Mouse (Mus musculus) cerebellum, adult 2 months (tissue): ENCODE measurements around the gene Sh2d7. TPM values are rescaled to one million over a fixed set of nuclear protein-coding genes. Genes with fewer than 3 reads are reported as not detected.
"Not testable (repeated sequence)": the region's sequence is repeated elsewhere in the genome, so short reads cannot be mapped to it uniquely, and the experiment has no call there.

ENCODE experiments used
- DNase-seq, 2 experiments: peaks; one replicate each; pipeline ENCODE4 v3.0.0; 2021
- H3K27ac ChIP-seq: fragments of 200-500 bp; 2 replicates; pipeline ENCODE4 v1.5.1; 2012; ENCODE audit warnings: low read length, control low read depth, inconsistent platforms; ENCODE audit not compliant: insufficient read depth
- H3K27me3 ChIP-seq: fragments of 200-500 bp; 2 replicates; pipeline ENCODE4 v1.6.1; 2012; ENCODE audit warnings: inconsistent platforms, mild to moderate bottlenecking, low read length, moderate library complexity; ENCODE audit not compliant: control insufficient read depth, insufficient read depth
- H3K4me1 ChIP-seq: fragments of 200-500 bp; 2 replicates; pipeline ENCODE4 v1.6.1; 2011; ENCODE audit warnings: low read length; ENCODE audit not compliant: control insufficient read depth, insufficient read depth
- H3K4me3 ChIP-seq: fragments of 200-500 bp; replicated peaks from 2 replicates; pipeline ENCODE3; 2011; ENCODE audit warnings: mild to moderate bottlenecking, low read depth, low read length, control low read depth; ENCODE audit not compliant: insufficient read depth
- CTCF ChIP-seq: fragments of 200-500 bp; IDR thresholded peaks from 2 replicates; pipeline ENCODE4 v1.5.1; 2011; ENCODE audit warnings: low read depth, mild to moderate bottlenecking, control low read depth, low read length, moderate library complexity, borderline replicate concordance; ENCODE audit not compliant: insufficient read depth
- POLR2A ChIP-seq: fragments of 200-500 bp; IDR thresholded peaks from 2 replicates; pipeline ENCODE4 v1.6.1; 2011; ENCODE audit warnings: low read length, control low read depth, borderline replicate concordance; ENCODE audit not compliant: insufficient read depth
- WGBS: fragments of 180-500 bp; shearing (Covaris S2); methylation state at CpG from one replicate; pipeline ENCODE4 v1.1.7; 2018; 5-methylcytosine and 5-hydroxymethylcytosine counted together
- polyA plus RNA-seq: library from polyadenylated mRNA; depleted of rRNA; stranded (reverse); fragments of >200 nt; gene quantifications from 2 replicates; pipeline ENCODE4 v1.2.3, GENCODE M21; 2012; rRNA removed

The Sh2d7 gene
- polyA plus RNA-seq, 1 experiment = not detected

GRCm38 (mm10) chr9:54568732-54569131, 29.9 kb downstream of the Sh2d7 start:
- Histone ChIP-seq H3K4me3 (no peak overlapping the region), H3K4me1 (no peaks in the 10 kb centered on the region), H3K27me3 (no peaks in the 10 kb centered on the region), H3K27ac (no peak overlapping the region)
- 46% methylated on average over 2 of the region's 2 CpGs for WGBS
- no peak for DNase-seq
- TF ChIP-seq POLR2A (no peak), CTCF (no peak)

GRCm38 (mm10) chr9:54571130-54571839, 32.5 kb downstream of the Sh2d7 start:
- TF ChIP-seq CTCF = no peak
- no peak for TF ChIP-seq POLR2A
- WGBS = 83% methylated on average over 9 of the region's 9 CpGs
- Histone ChIP-seq H3K4me1 (no peaks in the 10 kb centered on the region), H3K27me3 (no peaks in the 10 kb centered on the region), H3K4me3 (no peak overlapping the region), H3K27ac (no peak overlapping the region)
- DNase-seq = no peak

GRCm38 (mm10) chr9:54583712-54584111, 44.9 kb downstream of the Sh2d7 start:
- H3K4me3 ChIP-seq = no peak overlapping the region
- no peaks in the 10 kb centered on the region for H3K27me3 ChIP-seq
- H3K4me1 ChIP-seq = peaks cover 10% of the 10 kb centered on the region
- no peak for TF ChIP-seq CTCF
- TF ChIP-seq POLR2A = no peak
- no peak for DNase-seq
- WGBS = 57% methylated on average over 1 of the region's 1 CpGs
- no peak overlapping the region for H3K27ac ChIP-seq

- 84% methylated on average over 2 of the region's 2 CpGs for WGBS
- DNase-seq, H3K4me3 ChIP-seq: not testable (repeated sequence)
Observed at GRCm38 (mm10) chr9:54584127-54584526, 45.3 kb downstream of the Sh2d7 start.

GRCm38 (mm10) chr9:54585839-54586198, 47.0 kb downstream of the Sh2d7 start:
- no peak for DNase-seq
- no peak for TF ChIP-seq POLR2A
- TF ChIP-seq CTCF = no peak
- H3K27ac ChIP-seq = no peak overlapping the region
- 43% methylated on average over 5 of the region's 5 CpGs for WGBS
- peaks cover 12% of the 10 kb centered on the region for H3K4me1 ChIP-seq
- peak overlapping the region; percentile 58 for H3K4me3 ChIP-seq
- no peaks in the 10 kb centered on the region for H3K27me3 ChIP-seq

More at GRCm38 (mm10) chr9:54584127-54584526, 45.3 kb downstream of the Sh2d7 start:
- not testable (repeated sequence) for H3K27ac ChIP-seq, H3K27me3 ChIP-seq
- peaks cover 12% of the 10 kb centered on the region for H3K4me1 ChIP-seq

GRCm38 (mm10) chr9:54586199-54587061, 47.6 kb downstream of the Sh2d7 start, which contains the start of gene Idh3a:
Idh3a (plus strand) TSS chr9:54586334.
- under 1% methylated on average over 72 of the region's 73 CpGs for WGBS
- H3K4me1 ChIP-seq = peaks cover 12% of the 10 kb centered on the region
- peak within 1 kb of the TSS; percentile 15 for H3K27ac ChIP-seq

GRCm38 (mm10) chr9:54587863-54588262, 49.1 kb downstream of the Sh2d7 start:
- TF ChIP-seq CTCF (no peak), POLR2A (no peak)
- Histone ChIP-seq H3K27ac (no peak overlapping the region), H3K4me3 (no peak overlapping the region), H3K4me1 (peaks cover 12% of the 10 kb centered on the region), H3K27me3 (no peaks in the 10 kb centered on the region)
- no peak for DNase-seq
- 60% methylated on average over 4 of the region's 4 CpGs for WGBS

More at GRCm38 (mm10) chr9:54586199-54587061, 47.6 kb downstream of the Sh2d7 start, which contains the start of gene Idh3a:
- DNase-seq = peak; percentile 93 to 96
- peak within 1 kb of the TSS; percentile 58 for H3K4me3 ChIP-seq
- no peak for TF ChIP-seq CTCF
- TF ChIP-seq POLR2A = peak; percentile 91
- H3K27me3 ChIP-seq = no peaks in the 10 kb centered on the region

- H3K27me3 ChIP-seq, H3K4me1 ChIP-seq, H3K4me3 ChIP-seq, DNase-seq, H3K27ac ChIP-seq: not testable (repeated sequence)
- WGBS = 81% methylated on average over 4 of the region's 4 CpGs
Observed at GRCm38 (mm10) chr9:54593652-54594051, 54.9 kb downstream of the Sh2d7 start.

Other genes with a start within 250 kb of the Sh2d7 start
- gene Dmxl2, start 37.4 kb upstream of the Sh2d7 start, polyA plus RNA-seq = 97.9 and 98.9 TPM in 2 replicates
- gene Cib2, start 21.2 kb downstream of the Sh2d7 start, polyA plus RNA-seq = 31.7 and 40.2 TPM in 2 replicates
- 209 and 211 TPM in 2 replicates for gene Idh3a, start 47.4 kb downstream of the Sh2d7 start, polyA plus RNA-seq
- gene Acsbg1, start 122.9 kb downstream of the Sh2d7 start, polyA plus RNA-seq = 270 and 289 TPM in 2 replicates
- 36.4 and 37.5 TPM in 2 replicates for gene Dnaja4, start 159.9 kb downstream of the Sh2d7 start, polyA plus RNA-seq
- 65.3 and 69.6 TPM in 2 replicates for gene Wdr61, start 195.5 kb downstream of the Sh2d7 start, polyA plus RNA-seq
- 4.9 and 5.5 TPM in 2 replicates for gene Crabp1, start 225.8 kb downstream of the Sh2d7 start, polyA plus RNA-seq